ENCODE assay signal across 10 mouse cellular contexts in genomic region chr1:76070831-76071321, GRCm38 (mm10).
DNase-seq lines count a peak whose midpoint lies in the region; ATAC-seq lines count a peak whose summit lies in the region.
"Had no signal": no experiment of that assay in that cellular context is flagged by ENCODE, and none has a peak within 500 bp of the region (broad histone marks: within the 10 kb centered on the region; RNA-seq: fewer than 3 reads in every experiment).

No protein-coding gene starts in this region.

- DNase-seq in kidney, adult 11 months, result peak; percentile 3
- DNase-seq in layer of hippocampus, adult 11-12 months (ENCODE audit: low spot score), result peak; percentile 84
- DNase-seq in ovary, postnatal 10 days (ENCODE audit: low spot score), result peak; percentile 4
- no peak for DNase-seq in cerebellum, postnatal 25 days
- DNase-seq in embryonic facial prominence, embryonic 10.5 days (ENCODE audit: low spot score), result no peak

- H3K9me3 ChIP-seq in kidney, embryonic 15.5 days (replicated peaks), result no peaks in the 10 kb centered on the region
- no peaks in the 10 kb centered on the region for H3K9me3 ChIP-seq in intestine, embryonic 16.5 days (ENCODE audit: control insufficient read depth, low read length)
- H3K9me3 ChIP-seq in embryonic facial prominence, embryonic 10.5 days, result no peaks in the 10 kb centered on the region
- H3K9me3 ChIP-seq: embryonic facial prominence, embryonic 13.5 days; hindbrain, embryonic 15.5 days had no signal

- no peak for ATAC-seq in kidney, embryonic 15.5 days (replicated peaks; ENCODE audit: low FRiP score)
- peak; percentile 90 for ATAC-seq in frontal cortex, adult (ENCODE audit: low TSS enrichment)
- ATAC-seq in intestine, embryonic 16.5 days, result no peak

- no peak overlapping the region for H3K9ac ChIP-seq in kidney, embryonic 15.5 days
- H3K9ac ChIP-seq in intestine, embryonic 16.5 days (ENCODE audit: low read depth, low read length), result no peak overlapping the region
- H3K9ac ChIP-seq: embryonic facial prominence, embryonic 13.5 days; hindbrain, embryonic 15.5 days had no signal

- WGBS in kidney, embryonic 15.5 days, result 73% methylated on average over 16 of the region's 16 CpGs
- WGBS in intestine, embryonic 16.5 days, result 66% methylated on average over 16 of the region's 16 CpGs
- 78% methylated on average over 16 of the region's 16 CpGs for WGBS in embryonic facial prominence, embryonic 10.5 days

- no peaks in the 10 kb centered on the region for H3K27me3 ChIP-seq in kidney, embryonic 15.5 days
- no peaks in the 10 kb centered on the region for H3K27me3 ChIP-seq in intestine, embryonic 16.5 days (replicated peaks; ENCODE audit: control insufficient read depth, insufficient read depth, low read length)
- no peaks in the 10 kb centered on the region for H3K27me3 ChIP-seq in embryonic facial prominence, embryonic 10.5 days (replicated peaks; ENCODE audit: low read depth, poor library complexity, severe bottlenecking)
- H3K27me3 ChIP-seq: embryonic facial prominence, embryonic 13.5 days; hindbrain, embryonic 15.5 days had no signal

- no peak overlapping the region for H3K27ac ChIP-seq in kidney, embryonic 15.5 days
- H3K27ac ChIP-seq in intestine, embryonic 16.5 days (ENCODE audit: low read length), result no peak overlapping the region
- no peak overlapping the region for H3K27ac ChIP-seq in embryonic facial prominence, embryonic 10.5 days (replicated peaks)
- H3K27ac ChIP-seq: embryonic facial prominence, embryonic 13.5 days; hindbrain, embryonic 15.5 days had no signal

- H3K4me3 ChIP-seq in kidney, embryonic 15.5 days (replicated peaks), result no peak overlapping the region
- H3K4me3 ChIP-seq in intestine, embryonic 16.5 days (ENCODE audit: low read length), result no peak overlapping the region
- no peak overlapping the region for H3K4me3 ChIP-seq in embryonic facial prominence, embryonic 10.5 days
- H3K4me3 ChIP-seq: embryonic facial prominence, embryonic 13.5 days; hindbrain, embryonic 15.5 days had no signal

- H3K36me3 ChIP-seq in kidney, embryonic 15.5 days, result no peaks in the 10 kb centered on the region
- no peaks in the 10 kb centered on the region for H3K36me3 ChIP-seq in intestine, embryonic 16.5 days (ENCODE audit: control insufficient read depth, insufficient read depth, low read length)
- no peaks in the 10 kb centered on the region for H3K36me3 ChIP-seq in embryonic facial prominence, embryonic 10.5 days (replicated peaks)
- H3K36me3 ChIP-seq: embryonic facial prominence, embryonic 13.5 days; hindbrain, embryonic 15.5 days had no signal

- peaks cover 8% of the 10 kb centered on the region; the same call in 1 of the 2 replicates for H3K4me1 ChIP-seq in kidney, embryonic 15.5 days
- no peaks in the 10 kb centered on the region for H3K4me1 ChIP-seq in intestine, embryonic 16.5 days (ENCODE audit: control insufficient read depth, insufficient read depth, low read length)
- H3K4me1 ChIP-seq in embryonic facial prominence, embryonic 10.5 days, result peaks cover 30% of the 10 kb centered on the region

- no peak overlapping the region for H3K4me2 ChIP-seq in kidney, embryonic 15.5 days
- H3K4me2 ChIP-seq in intestine, embryonic 16.5 days (ENCODE audit: low read depth, low read length), result no peak overlapping the region
- H3K4me2 ChIP-seq: embryonic facial prominence, embryonic 13.5 days; hindbrain, embryonic 15.5 days had no signal

Comparison
In these comparisons a context has a peak if more than half of its experiments do, and no peak if none do; other contexts are left out.
1. DNase-seq: peak in kidney, adult 11 months (single experiment), layer of hippocampus, adult 11-12 months (single experiment) and ovary, postnatal 10 days (single experiment); none in cerebellum, postnatal 25 days (0 of 2) and embryonic facial prominence, embryonic 10.5 days (single experiment).